Mouse (Mus musculus): ENCODE measurements around the gene Ssu72.
"Not testable (repeated sequence)": the region's sequence is repeated elsewhere in the genome, so short reads cannot be mapped to it uniquely, and the experiment has no call there.

The Ssu72 gene

DNA sequence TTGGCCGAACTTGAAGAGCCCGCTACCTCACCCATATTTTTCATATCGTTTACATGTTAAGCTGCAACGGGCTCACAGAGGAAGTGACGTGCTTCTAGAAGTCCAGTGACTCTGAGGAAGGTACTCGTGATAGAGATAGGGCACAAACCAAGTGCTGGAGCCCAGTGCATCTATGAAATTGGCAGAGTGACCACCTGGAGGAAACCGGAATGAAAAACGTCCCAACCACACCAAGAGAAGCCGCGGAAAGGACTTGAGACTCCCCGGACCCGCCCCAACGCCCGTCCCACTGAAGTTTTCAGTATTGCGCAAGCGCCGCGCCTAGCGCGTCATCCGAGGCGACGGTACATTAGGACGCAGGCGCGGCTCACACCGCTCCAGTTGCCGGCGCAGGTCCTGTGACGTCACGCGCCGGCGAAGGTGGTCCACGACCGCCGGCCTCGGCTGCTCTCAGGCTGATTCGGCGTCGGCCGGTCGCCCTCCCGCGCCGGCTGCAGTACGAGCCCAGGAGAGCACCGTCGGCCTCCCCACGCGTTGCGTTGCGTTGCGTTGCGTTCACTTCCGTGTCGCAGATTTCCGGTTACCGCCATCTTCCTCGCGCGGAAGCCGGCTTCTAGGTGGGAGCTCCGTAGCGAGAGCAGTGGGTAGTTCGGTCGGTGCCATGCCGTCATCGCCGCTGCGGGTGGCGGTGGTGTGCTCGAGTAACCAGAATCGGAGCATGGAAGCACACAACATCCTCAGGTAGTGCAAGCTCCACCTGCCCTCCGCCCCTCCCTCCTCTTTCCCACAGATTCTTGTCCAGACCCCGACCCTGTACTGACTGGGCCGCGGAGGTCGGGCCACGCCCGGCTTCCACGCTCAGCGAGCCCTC is at the start of gene Ssu72:
Ssu72 (plus strand) TSS at position 80 of the 871 bp plus-strand sequence.
- peak; percentile 94 for DNase-seq (ENCODE audit: low spot score)

DNA sequence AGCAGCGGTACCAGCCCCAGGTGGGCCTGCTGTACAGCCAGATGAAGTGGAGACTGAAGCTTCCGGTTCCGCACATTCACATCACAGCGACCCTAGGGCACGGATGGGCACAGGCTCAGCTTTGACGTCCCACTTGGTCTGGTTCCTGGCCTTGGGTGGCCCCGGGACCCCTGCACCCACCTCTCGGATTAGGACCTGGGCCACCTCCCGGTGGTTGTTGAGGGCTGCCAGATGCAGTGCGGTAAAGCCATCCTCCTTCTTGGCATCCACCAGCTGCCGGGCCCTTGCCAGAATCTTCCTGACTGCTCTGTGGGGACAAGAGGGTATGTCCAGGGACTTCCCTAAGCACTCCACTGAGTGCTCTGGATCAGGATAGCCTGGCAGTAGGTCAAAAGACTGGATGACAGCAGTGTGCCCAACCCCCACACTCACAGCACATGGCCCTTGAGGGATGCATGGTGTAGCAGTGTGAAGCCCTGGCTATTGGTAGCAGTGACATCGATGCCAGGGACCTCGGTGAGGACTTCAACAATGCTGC is 48.3 kb upstream of the Ssu72 start:
- no peak for DNase-seq (ENCODE audit: low spot score)

DNA sequence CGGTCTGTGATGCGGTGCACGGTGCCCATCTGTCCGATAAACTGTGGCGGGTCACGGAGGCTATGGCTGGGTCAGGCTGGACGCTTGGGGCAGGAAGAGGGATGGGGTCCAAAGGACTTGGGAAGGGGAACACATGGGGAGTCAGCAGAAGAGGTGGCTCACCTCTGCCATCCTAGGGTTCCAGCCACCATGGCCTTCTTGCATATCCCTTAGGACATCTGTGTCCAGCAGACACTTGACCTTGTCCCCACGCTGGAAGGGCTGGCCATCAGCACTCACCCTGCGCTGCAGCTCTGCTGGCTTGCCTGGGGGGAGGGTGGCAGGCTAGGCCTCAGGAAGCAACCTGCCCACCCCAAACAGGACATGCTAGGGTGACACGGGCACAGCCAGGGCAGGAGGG is 45.6 kb upstream of the Ssu72 start:
- no peak for DNase-seq (ENCODE audit: low spot score)

GRCm38 (mm10) chr4:155660641-155661040 is 44.0 kb upstream of the Ssu72 start:
- DNase-seq (ENCODE audit: low spot score) = no peak

DNA sequence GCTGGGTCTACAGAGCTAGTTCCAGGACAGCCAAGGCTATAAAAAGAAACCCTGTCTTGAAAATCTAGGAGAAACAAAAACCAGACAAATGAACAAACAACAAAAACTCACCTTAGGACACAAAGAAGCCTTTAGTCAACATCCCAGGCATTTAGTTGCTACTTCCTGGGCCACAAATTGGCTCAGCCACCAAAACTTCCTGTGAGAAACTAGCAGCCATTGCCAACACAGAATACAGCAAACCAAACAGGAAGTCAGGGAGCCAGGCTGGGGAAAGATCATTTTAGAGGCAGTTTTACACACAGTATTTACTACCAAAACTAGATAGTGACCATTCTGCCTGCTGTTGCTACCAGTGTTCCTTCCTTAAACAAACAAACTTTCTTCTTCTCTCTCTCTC is 37.7 kb upstream of the Ssu72 start:
- no peak for DNase-seq (ENCODE audit: low spot score)

DNA sequence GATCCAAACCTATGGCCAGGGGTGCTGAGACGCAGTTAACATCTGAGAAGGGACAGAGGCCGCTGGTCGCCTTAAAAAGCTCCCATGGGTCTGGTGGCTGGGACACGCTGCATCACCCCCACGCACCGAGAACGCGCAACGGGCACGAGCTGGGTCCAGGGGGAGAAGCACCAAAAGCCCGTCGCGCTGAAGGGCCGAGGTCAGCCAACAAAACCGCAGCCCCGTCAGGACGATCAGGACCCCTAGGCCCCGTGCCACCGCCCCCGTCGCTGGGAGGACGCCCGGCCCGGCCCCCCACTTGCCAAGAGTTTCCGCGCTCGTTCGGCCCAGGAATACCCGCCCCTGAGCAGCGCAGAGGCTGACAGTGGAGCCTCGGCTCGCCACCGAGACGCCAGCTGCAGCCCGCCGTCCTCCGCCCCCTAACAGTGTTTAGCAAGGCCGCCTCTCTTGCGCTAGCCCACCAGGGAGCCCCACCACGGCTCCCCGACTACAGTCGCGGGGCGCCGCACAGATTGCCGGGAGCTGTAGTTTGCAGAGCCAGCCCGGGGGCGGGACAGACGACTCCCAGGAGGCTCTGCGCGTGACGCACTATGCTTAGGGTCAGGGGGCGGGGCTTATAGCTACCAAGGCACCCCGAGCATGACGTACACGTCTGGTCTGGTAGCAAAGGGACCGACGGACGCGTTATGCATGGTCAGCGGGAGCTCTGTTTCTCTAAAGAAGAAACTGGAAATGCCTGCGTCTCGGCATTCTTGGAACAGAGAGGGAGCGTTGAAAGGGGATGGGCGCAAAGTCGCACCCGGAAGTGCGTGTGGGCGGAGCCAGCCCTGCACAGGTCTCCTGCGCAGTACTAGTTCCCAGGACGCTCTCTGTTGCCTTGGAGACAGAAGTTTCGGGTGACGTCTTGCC is 35.7 kb upstream of the Ssu72 start, which contains the start of gene Mib2:
Mib2 (minus strand) TSS at position 510 of the 909 bp plus-strand sequence.
- peak; percentile 95 for DNase-seq (ENCODE audit: low spot score)

- DNase-seq (ENCODE audit: low spot score) = no peak
Measured at GRCm38 (mm10) chr4:155669598-155670075, 35.0 kb upstream of the Ssu72 start.

DNA sequence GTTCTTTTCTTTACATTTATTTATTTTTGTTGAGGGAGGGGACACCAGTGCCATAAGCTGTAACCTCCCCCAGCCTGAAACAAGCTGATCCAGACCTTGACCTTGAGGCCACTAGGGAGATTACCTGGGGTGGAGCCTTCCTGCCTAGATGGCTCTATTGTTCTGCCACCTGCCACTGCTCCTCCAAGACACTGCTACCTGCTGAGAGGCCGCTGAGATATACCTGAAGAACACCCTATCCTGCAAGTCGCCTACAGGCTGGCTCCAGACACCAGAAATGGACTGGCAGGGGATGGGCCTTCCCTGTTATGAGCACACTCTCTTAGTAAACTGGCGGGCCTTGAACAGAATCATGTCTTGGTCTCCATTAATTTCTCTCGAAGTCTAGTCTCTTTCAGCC is 34.4 kb upstream of the Ssu72 start:
- DNase-seq (ENCODE audit: low spot score) = not testable (repeated sequence)

DNA sequence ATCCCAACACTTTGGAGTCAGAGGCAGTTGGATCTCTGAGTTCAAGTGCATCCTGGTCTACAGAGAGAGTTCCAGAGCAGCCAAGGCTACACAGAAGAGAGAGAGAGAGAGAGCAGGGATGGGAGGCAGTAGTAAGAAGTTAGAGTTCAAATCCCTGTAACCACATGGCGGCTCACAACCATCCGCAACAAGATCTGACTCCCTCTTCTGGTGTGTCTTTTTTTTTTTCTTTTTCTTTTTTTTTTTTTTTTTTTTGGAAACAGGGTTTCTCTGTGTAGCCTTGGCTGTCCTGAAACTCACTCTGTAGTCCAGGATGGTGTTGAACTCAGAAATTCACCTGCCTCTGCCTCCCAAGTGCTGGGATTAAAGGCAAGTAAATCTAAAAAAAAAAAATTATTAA is 32.5 kb upstream of the Ssu72 start:
- DNase-seq (ENCODE audit: low spot score) = no peak

- DNase-seq (ENCODE audit: low spot score) = no peak
Measured at GRCm38 (mm10) chr4:155675991-155676390, 28.6 kb upstream of the Ssu72 start.

GRCm38 (mm10) chr4:155683670-155684277 is 20.8 kb upstream of the Ssu72 start:
- not testable (repeated sequence) for DNase-seq (ENCODE audit: low spot score)

DNA sequence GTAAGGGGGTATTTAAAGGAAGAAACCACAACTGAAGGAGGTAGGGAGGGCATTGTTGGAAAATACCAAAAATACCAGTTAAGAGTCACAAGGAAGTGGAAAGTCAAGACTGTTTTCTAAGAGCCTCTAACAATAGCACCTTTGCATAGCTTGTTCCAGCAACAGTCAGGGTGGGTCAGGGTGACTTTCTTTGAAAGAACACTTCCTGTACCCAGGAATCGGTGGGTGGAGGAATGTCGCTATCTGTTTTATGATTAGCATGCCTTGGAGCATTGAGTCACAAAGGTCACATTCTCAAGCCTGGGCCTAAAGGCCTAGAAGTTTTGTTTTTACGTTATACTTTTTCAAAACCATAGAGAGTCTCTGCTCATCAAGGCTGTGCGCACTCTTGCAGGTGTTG is 16.8 kb upstream of the Ssu72 start:
- DNase-seq (ENCODE audit: low spot score) = not testable (repeated sequence)

DNA sequence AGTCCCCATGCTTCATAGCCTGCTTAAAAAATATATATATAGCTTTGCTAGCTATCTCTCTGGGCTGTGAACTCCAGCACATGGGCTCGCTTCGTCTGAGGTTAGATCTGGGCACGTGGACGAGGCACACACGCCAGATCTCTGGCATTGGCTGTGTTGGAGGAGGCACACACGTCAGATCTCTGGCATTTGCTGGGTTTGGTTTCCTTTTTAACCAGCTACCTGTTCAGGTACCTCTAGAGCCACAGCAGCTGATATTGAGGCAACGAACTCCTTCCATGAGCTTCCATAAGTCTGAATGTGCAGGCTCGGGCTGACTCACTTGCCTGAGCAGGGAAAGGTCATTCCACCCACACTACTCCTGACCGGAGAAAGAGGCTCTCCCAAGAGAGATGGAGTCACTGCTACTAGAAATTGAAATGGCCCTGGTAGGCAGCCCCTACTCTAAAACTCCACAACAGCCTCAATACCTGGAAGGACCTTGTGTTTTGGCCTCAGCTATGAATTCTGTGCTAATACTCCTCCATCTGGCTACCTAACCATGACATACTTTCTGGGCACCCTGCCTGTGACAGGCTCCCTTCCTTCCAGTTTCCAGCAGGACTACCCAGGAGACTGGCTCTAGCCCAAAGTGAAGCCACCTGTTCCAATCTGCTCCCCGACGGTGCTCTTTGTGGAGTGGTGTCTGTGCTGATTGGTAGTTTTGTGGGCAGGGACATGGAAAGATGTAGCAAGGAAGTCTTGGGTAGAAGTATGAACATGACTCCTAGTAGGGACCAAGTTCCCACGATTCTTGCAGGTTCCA is 13.8 kb upstream of the Ssu72 start:
- no peak for DNase-seq (ENCODE audit: low spot score)

- no peak for DNase-seq (ENCODE audit: low spot score)
Measured at GRCm38 (mm10) chr4:155692421-155692820, 12.2 kb upstream of the Ssu72 start.

DNA sequence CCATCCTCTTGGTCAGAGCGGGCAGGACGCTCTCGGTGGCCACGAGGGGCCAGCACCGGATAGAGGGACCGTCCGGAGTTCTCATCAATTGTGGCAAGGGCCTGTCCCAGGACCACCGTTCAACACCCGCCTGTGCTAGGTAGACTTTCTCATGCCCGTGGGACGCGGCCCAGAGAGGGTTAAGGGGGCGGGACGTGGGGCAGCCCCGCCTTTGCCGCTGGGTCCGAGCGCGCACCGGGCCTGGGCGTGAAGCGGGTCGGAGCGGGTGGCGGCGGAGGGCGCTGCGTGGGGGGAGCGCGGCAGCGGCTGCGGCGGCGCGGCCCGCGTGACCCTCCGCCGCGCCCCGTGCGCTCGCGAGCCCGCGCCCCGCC is 10.5 kb upstream of the Ssu72 start, which contains the start of gene Fndc10:
Fndc10 (plus strand) TSS at position 232 of the 371 bp plus-strand sequence.
- DNase-seq (ENCODE audit: low spot score) = no peak

DNA sequence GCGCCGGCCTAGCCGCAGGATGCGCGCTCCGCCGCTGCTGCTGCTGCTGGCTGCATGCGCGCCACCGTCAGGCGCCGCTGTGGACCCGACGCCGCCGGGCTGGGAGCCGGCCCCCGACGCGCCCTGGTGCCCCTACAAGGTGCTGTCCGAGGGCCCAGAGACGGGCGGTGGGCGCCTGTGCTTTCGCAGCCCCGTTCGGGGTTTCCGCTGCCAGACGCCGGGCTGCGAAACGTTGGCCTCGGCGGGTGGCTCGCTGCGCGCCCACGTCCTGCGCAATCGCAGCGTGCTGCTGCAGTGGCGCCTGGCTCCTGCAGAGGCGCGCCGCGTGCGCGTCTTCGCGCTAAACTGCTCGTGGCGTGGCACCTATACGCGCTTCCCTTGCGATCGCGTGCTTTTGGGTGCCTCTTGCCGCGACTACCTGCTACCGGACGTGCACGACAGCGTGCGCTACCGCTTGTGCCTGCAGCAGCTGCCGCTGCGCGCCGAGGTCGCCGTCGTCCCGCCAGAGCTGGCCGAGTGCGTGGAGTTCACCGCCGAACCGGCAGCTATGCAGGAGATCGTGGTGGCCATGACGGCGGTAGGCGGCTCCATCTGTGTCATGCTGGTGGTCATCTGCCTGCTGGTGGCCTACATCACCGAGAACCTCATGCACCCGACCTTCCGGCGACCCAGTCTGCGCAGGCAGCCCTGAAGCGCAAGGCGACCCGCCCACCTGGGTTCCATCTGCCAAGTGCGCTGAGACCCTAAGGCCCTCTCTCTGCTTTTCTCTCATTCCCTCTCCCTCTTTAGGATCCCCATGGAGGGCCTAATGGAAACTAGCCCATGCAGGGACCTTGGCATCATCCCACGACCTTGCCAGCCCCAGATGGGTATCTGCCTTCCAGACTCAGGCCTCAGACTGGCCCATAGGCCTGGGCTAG is 9.9 kb upstream of the Ssu72 start:
- no peak for DNase-seq (ENCODE audit: low spot score)

DNA sequence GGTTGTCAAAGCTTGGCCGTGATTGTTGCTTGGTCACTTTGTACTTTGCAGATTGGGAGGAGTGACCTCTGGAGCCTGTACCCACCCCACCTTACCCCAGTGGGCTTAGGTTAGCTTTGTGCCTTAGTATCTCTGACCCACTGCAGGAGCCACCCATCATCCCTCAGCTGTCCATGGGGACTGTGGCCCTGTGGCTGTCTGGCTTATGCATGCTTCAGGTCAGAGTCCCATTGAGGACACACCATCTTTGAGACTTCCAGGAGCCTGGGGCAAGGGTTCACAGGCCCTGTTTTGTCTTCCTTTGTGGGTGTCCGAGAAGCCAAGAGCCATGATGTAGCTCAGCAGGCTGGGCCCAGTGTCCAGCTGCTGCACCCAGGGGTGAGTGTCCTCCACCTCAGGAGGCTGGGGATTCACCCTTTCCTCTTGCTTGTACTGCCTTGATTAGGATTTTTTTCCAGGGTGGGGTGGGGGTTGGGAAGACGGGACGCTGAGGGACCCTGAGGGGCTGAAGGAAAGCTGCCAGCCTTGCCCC is 9.0 kb upstream of the Ssu72 start:
- no peak for DNase-seq (ENCODE audit: low spot score)

DNA sequence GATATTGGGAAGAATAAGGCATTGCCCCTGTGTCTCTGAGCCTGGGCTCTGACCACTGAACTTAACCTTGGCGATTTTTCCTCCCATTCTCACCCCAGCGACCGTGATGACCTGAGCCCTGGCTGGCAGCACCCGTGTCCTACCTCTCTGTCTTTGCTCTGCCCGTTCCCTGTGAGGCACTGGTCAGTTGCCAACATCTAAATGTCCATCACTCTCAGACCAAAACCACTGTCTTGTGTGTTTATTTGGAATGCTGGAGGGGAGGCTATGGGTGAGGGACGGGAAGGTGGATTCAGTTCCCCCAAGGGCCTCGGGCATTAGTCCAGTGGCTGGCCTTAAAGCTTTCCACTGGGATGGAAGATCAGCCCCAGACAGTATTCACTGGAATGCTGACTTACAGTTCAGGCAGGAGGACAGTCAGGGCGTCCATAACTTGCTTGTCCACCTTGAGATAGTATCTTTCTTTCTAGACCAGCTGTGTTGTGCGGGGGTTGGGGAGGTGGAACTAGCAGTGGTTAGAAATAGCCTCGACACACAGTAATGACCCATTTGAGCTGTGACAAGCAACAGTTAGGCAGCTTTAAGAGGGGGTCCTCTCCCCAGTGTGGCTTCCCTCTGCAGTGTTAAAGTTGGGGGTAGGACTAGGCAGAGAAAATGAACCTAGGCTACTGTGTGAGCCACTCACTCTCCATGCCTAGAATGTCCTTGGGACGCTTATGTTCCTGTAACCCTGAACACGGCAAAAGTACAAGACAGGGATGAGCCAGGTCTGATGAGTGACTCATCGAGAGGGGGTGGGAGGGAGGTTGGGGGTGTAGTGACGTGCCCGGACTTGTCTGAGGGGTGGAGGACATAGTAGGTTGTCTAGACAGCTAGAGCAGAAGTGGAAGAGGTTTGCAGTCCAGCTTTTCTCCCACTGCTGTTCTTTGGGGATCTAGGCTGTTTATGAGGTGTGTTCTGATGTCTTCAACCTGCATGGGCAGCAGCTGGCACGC is 8.0 kb upstream of the Ssu72 start:
- no peak for DNase-seq (ENCODE audit: low spot score)

Measured in c-Kit-positive CD71-positive TER-119-positive erythroid progenitor cells, embryonic 14.5 days (primary cell).